Mouse (Mus musculus) cerebellum, postnatal 4 days (tissue): ENCODE measurements around the gene Hist1h4c.
"Not testable (repeated sequence)": the region's sequence is repeated elsewhere in the genome, so short reads cannot be mapped to it uniquely, and the experiment has no call there.

Experiments used
- DNase-seq, 2 experiments: peaks; one replicate each; pipeline ENCODE4 v3.0.0; 2022; ENCODE audit warnings: low spot score in 2 of 2, mixed read lengths in 1 of 2

The Hist1h4c gene

DNA sequence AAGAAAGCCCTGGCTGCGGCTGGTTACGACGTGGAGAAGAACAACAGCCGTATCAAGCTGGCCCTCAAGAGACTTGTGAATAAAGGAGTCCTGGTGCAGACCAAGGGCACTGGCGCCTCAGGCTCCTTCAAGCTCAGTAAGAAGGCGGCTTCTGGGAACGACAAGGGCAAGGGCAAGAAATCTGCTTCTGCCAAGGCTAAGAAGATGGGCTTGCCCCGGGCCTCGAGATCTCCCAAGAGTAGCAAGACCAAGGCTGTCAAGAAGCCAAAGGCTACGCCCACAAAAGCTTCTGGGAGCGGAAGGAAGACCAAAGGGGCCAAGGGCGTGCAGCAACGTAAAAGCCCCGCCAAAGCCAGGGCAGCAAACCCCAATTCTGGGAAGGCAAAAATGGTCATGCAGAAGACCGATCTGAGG lies 2.2 kb downstream of the Hist1h4c start:
- DNase-seq: no peak

GRCm38 (mm10) chr13:23695514-23695913 lies 2.7 kb downstream of the Hist1h4c start, which contains the start of gene Hist1h1t:
Gene Hist1h1t, plus strand, starts transcription at chr13:23695814.
- no peak for DNase-seq

- DNase-seq: no peak
Measured at GRCm38 (mm10) chr13:23694956-23695355, 3.3 kb downstream of the Hist1h4c start.

GRCm38 (mm10) chr13:23693856-23694440 lies 4.3 kb downstream of the Hist1h4c start:
- DNase-seq: no peak

GRCm38 (mm10) chr13:23689459-23689858 lies 8.8 kb downstream of the Hist1h4c start:
- DNase-seq: no peak

GRCm38 (mm10) chr13:23688956-23689355 lies 9.3 kb downstream of the Hist1h4c start:
- DNase-seq: no peak

GRCm38 (mm10) chr13:23687907-23688306 lies 10.3 kb downstream of the Hist1h4c start:
- DNase-seq: no peak

- DNase-seq: no peak
Measured at GRCm38 (mm10) chr13:23687181-23687580, 11.1 kb downstream of the Hist1h4c start.

DNA sequence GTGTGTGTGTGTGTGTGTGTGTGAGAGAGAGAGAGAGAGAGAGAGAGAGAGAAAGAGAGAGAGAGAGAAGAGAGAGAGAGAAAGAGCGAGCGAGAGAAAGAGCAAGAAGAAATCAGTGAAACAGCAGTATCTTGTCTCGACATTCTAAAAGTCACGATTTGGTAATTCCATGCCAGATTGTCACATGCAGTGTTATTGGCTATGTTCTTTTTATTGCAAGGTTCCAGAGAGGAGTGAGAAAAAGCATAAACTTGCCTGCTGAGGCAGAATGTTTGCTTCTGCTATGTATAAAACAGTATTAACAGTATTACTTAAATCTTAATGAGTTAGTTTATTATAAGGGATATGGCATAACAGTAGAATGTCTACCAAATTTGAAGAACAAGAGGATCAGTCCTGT lies 12.3 kb downstream of the Hist1h4c start:
- DNase-seq: no peak

DNA sequence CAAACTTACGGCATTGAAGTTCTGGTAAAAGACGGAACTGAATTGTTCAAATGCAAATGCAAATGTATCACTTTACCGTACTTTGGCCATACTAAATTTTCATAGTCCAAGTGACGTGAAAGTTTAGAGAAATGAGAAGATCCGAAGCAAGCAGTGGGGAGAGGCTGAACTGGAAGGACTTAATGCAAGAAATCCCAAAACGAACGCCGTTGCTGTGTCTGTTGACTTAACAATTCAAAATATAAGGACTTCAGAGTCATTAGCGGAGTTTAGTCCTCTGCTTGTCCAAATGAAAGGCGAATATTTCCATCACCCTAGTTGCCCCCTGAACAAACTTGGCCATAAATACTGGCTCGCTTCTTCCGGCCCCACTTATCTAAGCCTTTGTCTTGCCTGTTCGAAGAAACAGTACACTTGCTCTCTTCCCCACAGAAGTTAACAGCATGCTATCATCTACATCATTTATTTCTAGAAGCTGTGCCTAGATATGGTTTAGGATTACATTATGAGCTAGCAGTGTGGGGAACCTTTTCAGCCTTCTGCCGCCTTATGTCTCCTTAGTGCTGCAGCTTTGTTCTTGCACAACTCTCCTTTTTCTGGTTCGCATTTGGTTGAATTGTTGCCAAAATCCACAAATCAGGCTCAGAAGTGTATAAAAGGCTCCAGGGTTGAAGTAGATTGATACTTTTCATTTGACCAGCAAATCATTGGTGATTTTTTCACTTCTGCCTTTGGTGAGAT lies 13.0 kb downstream of the Hist1h4c start:
- DNase-seq: no peak

GRCm38 (mm10) chr13:23684295-23684945 lies 13.8 kb downstream of the Hist1h4c start:
- peak in 1 of 2 experiments; percentile 10 for DNase-seq

- peak in 1 of 2 experiments; percentile 68 for DNase-seq
Measured at GRCm38 (mm10) chr13:23683755-23684281, 14.4 kb downstream of the Hist1h4c start, which contains the start of the genes Hist1h2ac and Hist1h2bc. Gene Hist1h2ac, minus strand, starts transcription at chr13:23683948. Gene Hist1h2bc, plus strand, starts transcription at chr13:23684199.

- DNase-seq: not testable (repeated sequence)
Measured at GRCm38 (mm10) chr13:23682947-23683754, 15.1 kb downstream of the Hist1h4c start.

GRCm38 (mm10) chr13:23682623-23682946 lies 15.7 kb downstream of the Hist1h4c start:
- DNase-seq: no peak

GRCm38 (mm10) chr13:23681990-23682582 lies 16.2 kb downstream of the Hist1h4c start:
- no peak for DNase-seq

GRCm38 (mm10) chr13:23662536-23662935 lies 35.7 kb downstream of the Hist1h4c start:
- DNase-seq: no peak

- DNase-seq: no peak
Measured at GRCm38 (mm10) chr13:23659636-23660366, 38.5 kb downstream of the Hist1h4c start.
